Mouse (Mus musculus): Measurements from ENCODE around the gene Olfr578.

The Olfr578 gene

DNA sequence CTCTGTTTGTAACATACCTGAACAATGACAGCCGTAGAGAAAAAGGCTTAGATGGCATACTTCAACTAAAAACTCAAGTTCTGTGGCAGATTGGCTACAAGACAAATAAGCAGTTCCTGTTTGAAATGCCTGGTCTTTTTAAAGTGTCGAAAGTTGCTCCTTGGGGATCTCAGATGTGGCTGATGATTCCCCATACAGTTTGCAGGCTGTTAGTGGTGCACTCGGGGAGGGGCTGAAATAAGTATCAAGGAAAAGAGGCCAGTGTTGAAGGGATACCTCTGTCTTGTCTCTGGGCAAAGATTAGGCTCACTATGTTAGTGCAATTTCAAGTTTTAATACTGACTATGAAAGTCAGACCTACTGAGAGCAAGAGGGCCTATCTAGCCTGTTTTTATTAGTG is at the start of gene Olfr578:
Gene Olfr578, minus strand, starts transcription at position 101 of the 400 bp plus-strand sequence.
- in situ Hi-C loops (cut with MseI, MboI), result no loop called here

DNA sequence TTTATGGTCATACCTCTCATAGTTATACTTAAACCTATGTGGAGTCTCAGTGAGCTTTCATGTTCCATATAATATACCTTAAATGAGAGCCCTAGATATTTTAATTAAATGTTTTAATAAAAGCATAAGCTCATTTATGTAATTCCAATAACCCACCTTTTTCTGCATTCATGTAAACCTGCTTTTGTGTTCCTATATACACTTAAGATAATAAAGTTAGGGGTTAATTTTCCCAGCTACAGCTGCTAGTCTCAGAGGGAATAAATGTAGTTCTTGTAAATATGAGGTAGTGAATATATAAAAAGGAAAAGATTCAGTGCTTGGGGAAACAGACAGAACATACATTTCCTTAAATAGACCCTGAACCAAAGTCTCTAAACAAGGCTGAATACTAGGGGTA is 48.6 kb upstream of the Olfr578 start, which contains the start of gene Olfr582:
Gene Olfr582, plus strand, starts transcription at position 301 of the 400 bp plus-strand sequence.
- in situ Hi-C loops (cut with MseI, MboI), result no loop called here

DNA sequence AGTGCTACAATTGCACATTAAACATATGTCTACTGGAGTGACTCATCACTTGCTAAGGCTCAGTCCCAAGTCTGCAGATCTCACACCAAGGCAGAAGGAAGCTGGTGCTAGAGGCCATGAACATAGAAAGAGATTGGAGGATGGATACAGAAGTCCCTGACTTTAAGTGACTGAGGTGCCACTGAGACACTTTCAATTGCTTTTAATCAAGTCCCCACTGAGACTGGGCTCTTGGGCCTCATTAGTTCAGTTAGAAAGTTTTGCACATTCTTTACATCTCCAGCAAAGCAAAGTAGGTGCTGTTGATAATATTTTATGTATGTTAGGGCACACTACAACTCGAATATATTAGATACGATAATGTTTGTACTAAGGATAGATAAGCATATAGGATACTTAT is 13.3 kb downstream of the Olfr578 start, which contains the start of gene Olfr577:
Gene Olfr577, minus strand, starts transcription at position 101 of the 400 bp plus-strand sequence.
- in situ Hi-C loops (cut with MseI, MboI), result no loop called here

DNA sequence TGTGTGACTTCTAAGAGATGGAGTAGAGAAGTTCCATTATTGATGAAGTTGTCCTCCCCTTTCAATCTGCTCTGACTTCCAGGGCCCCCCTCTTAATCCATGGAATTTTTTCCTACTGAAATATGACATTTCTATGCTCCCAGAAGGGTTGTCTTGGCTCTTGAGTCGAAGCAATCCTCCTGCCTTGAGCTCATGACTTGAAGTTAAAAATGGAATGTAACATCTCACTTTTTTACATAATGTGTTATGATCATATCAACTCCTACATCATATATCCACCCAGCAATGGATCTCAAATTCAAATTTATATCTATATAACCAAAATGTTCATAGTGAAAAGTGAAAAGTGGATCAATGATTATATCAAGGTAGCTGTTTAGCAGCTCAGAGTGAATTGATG is 14.7 kb downstream of the Olfr578 start:
- in situ Hi-C loops (cut with MseI, MboI), result no loop called here

DNA sequence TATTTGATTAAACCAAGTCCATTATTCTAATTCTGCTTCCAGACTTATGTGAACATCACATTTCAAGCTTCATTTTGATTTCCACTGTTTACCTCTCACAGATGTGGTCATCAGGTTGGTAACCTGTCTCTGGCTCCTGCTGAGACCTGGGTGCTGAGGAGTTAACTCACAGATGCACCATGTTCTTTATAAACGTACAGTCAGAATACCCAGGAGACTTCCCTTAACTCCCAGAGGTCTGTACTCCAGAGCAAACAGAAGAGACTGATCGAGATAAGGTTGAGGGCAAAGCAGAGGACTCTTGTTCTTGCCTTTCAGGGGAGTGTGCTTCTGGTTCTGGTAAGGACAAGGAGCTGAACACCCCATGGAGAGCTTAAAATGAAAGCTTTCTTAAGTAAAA is 26.8 kb downstream of the Olfr578 start, which contains the start of gene Olfr576:
Gene Olfr576, plus strand, starts transcription at position 301 of the 400 bp plus-strand sequence.
- in situ Hi-C loops (cut with MseI, MboI), result no loop called here

DNA sequence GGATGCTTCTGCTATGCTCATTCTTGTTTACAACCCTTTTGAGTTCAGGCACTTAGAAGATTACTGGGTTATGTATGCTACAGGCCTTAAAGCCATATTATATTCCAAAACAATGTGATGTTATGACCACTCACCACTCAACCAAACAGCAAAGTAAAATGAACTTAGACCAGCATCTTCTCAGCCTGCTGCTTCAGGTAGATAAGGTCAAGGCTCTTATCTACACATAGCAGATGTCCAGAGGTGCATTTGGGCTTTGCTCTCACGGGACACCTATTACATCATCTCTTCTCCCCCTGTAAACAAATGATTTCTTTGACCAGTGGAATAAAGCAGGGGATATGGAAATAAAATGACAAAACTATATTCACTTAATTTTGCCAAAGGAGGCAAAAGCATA is 30.5 kb downstream of the Olfr578 start, which contains the start of gene Olfr575:
Gene Olfr575, minus strand, starts transcription at position 183 of the 400 bp plus-strand sequence.
- in situ Hi-C loops (cut with MseI, MboI), result no loop called here

DNA sequence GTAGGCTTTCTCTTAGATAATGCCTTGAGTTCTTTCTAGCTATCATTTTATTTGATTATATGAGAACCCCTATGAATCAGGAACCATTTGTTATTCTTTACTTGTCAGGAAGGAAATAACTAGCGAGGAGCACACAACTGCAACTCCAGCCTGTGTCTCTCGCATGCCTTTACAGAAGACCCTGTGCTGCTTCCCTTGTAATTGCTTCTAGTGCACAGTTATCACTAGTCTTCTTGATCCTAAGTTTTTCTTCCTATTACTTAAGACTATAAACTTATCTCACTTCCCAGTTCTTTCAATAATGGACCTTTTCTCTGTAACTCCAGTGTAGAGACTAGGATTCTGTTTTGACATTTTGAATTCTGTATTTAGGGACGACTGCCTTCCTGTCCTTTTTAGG is 31.0 kb downstream of the Olfr578 start:
- in situ Hi-C loops (cut with MseI, MboI), result no loop called here

DNA sequence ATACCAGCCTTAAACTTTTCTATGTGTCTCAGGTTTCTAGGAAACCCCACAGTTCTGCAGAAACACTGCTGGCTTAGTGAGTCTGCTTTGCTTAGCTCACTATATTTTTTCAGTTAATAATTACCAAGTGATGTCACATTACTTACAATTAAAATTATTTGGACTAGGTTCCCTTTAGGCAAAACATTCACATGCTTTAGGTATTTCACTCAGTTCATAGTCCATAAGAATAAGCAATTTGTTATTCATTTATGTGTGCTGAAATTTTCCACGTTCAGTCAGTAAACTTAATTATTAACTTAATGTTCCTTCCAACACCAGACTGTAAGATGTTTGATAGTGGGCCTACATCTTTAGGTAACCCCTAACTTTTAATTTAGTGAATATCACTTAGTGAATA is 38.4 kb downstream of the Olfr578 start:
- in situ Hi-C loops (cut with MseI, MboI), result no loop called here

DNA sequence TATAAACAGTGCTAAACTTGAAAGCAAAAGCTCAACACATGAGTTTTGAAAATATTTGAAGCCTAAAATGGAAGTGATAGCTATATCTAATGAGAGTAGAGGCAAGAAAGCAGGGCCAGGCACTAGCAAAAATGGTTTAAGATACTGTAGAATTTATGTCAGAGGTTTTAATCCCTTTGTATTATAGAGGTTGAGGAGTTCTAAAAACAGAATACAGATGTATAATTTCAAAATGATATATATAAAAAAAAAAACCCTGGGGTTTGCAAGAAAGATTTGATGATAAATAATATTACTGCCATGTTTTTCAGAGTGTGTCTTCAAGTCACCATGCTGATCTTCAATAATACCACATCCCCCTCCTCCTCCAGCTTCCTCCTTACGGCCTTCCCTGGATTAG is 41.0 kb downstream of the Olfr578 start, which contains the start of gene Olfr574:
Gene Olfr574, plus strand, starts transcription at position 301 of the 400 bp plus-strand sequence.
- in situ Hi-C loops (cut with MseI, MboI), result no loop called here

DNA sequence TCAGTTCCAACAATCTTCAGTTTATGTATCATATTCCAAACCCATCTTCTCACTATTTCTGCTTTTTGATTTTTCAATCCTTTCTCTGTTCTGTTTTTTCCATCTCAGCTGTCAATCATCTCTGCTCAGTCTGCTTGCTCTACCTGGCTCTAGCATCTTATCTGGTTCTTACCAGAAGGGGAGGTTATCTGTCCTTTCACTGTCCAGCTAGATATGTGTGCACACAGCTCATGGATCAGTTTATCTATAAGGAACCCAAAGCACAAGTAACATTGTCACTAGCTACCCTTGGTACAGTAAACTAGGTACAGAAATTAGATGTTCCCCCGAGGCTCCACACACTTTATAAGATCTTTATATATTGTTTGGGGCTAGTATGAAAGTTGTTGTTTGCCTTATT is 45.7 kb downstream of the Olfr578 start:
- in situ Hi-C loops (cut with MseI, MboI), result no loop called here

DNA sequence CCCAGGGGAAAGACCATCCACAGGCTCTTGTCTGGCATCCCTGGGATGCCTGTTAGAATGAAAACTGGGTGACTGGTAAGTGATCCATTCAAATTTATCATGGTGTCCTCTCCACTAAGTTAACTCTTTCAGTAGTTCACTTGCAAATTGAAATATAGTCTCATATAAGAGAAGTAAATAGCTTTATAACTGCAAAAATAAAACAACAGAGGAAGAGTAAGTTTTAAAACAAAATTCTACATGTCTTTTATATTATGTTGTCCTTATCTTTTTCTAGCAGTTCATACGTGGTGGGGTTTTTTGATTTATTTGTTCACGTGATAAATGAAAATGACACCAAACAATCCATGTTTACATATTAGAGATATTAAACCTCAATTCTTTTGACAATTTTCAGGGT is 46.6 kb downstream of the Olfr578 start, which contains the start of gene Olfr573-ps1:
Gene Olfr573-ps1, minus strand, starts transcription at position 101 of the 400 bp plus-strand sequence.
- in situ Hi-C loops (cut with MseI, MboI), result no loop called here

Data from mouse trophoblast stem cell (cell line).